Mouse (Mus musculus) mouse embryonic stem cell (cell line): ENCODE measurements around the gene Ttc4.

Experiments used
- in situ Hi-C, 2 experiments: fragments of 300-500 bp; cut with MboI; formaldehyde crosslinking; loops; 1 replicate in 1 of 2; 3 replicates in 1 of 2; pipeline ENCODE4 v1.14.3; 2019 to 2020; ENCODE audit warnings: low sequenced_read_pairs in 2 of 2, low pct_unique_long_range_greater_than_20kb in 1 of 2, mixed read lengths in 1 of 2; ENCODE audit not compliant: unreplicated experiment in 1 of 2

Ttc4 gene

GRCm38 (mm10) chr4:106622712-106623111 lies 56.0 kb downstream of the Ttc4 start:
- in situ Hi-C loops = no loop called here

GRCm38 (mm10) chr4:106622030-106622493 lies 56.7 kb downstream of the Ttc4 start, which contains the start of gene Ttc22:
TSS of gene Ttc22 (plus strand) at chr4:106622432.
- in situ Hi-C loops = no loop called here

GRCm38 (mm10) chr4:106621428-106621827 lies 57.3 kb downstream of the Ttc4 start:
- in situ Hi-C loops = no loop called here

- in situ Hi-C loops = loop anchor here in 1 of 2 experiments (10.0 kb wide), 1 partner anchor 156 kb away; no protein-coding TSS in a partner anchor
These were observed 59.8 kb downstream of the Ttc4 start for GRCm38 (mm10) chr4:106618898-106619297.

- in situ Hi-C loops = loop anchor here in 1 of 2 experiments (10.0 kb wide), 1 partner anchor 158 kb away; no protein-coding TSS in a partner anchor
These were observed 61.7 kb downstream of the Ttc4 start, which contains the start of gene Lexm for GRCm38 (mm10) chr4:106617056-106617455. TSS of gene Lexm (minus strand) at chr4:106617241.

GRCm38 (mm10) chr4:106615637-106616036 lies 63.1 kb downstream of the Ttc4 start:
- in situ Hi-C loops = loop anchor here in 1 of 2 experiments (10.0 kb wide), 1 partner anchor 159 kb away; no protein-coding TSS in a partner anchor

- in situ Hi-C loops = loop anchor here in 1 of 2 experiments (10.0 kb wide), 1 partner anchor 160 kb away; no protein-coding TSS in a partner anchor
These were observed 63.9 kb downstream of the Ttc4 start for GRCm38 (mm10) chr4:106614881-106615280.

- in situ Hi-C loops = loop anchor here in 1 of 2 experiments (10.0 kb wide), 1 partner anchor 161 kb away; no protein-coding TSS in a partner anchor
These were observed 64.5 kb downstream of the Ttc4 start for GRCm38 (mm10) chr4:106614180-106614797.

- in situ Hi-C loops = loop anchor here in 1 of 2 experiments (10.0 kb wide), 1 partner anchor 161 kb away; no protein-coding TSS in a partner anchor
These were observed 65.2 kb downstream of the Ttc4 start for GRCm38 (mm10) chr4:106613560-106613959.

- in situ Hi-C loops = loop anchor here in 1 of 2 experiments (10.0 kb wide), 1 partner anchor 162 kb away; no protein-coding TSS in a partner anchor
These were observed 65.6 kb downstream of the Ttc4 start for GRCm38 (mm10) chr4:106613105-106613504.
